Mouse (Mus musculus) hindlimb bud, embryonic 11.5 days (tissue): ENCODE measurements around the gene Mmp2.

ENCODE experiments used
- DNase-seq: peaks from one replicate; pipeline ENCODE4 v3.0.0-alpha.2; 2012; ENCODE audit warnings: low read depth, low spot score; ENCODE audit errors: extremely low spot score

Gene Mmp2

GRCm38 (mm10) chr8:92835901-92836300 lies 8.8 kb downstream of the Mmp2 start:
- no peak for DNase-seq

- DNase-seq: no peak
Measured at GRCm38 (mm10) chr8:92838616-92839015, 11.5 kb downstream of the Mmp2 start.

- no peak for DNase-seq
Measured at GRCm38 (mm10) chr8:92839161-92839560, 12.1 kb downstream of the Mmp2 start.

GRCm38 (mm10) chr8:92839876-92840275 lies 12.8 kb downstream of the Mmp2 start:
- no peak for DNase-seq

GRCm38 (mm10) chr8:92846684-92847083 lies 19.6 kb downstream of the Mmp2 start:
- DNase-seq: no peak

GRCm38 (mm10) chr8:92847299-92847698 lies 20.2 kb downstream of the Mmp2 start:
- no peak for DNase-seq

GRCm38 (mm10) chr8:92849261-92849660 lies 22.2 kb downstream of the Mmp2 start:
- no peak for DNase-seq

- DNase-seq: no peak
Measured at GRCm38 (mm10) chr8:92850239-92850638, 23.1 kb downstream of the Mmp2 start.

GRCm38 (mm10) chr8:92851381-92851780 lies 24.3 kb downstream of the Mmp2 start:
- DNase-seq: no peak

- DNase-seq: no peak
Measured at GRCm38 (mm10) chr8:92853188-92853983, 26.3 kb downstream of the Mmp2 start.

GRCm38 (mm10) chr8:92854673-92855072 lies 27.6 kb downstream of the Mmp2 start:
- no peak for DNase-seq

- DNase-seq: no peak
Measured at GRCm38 (mm10) chr8:92855171-92855894, 28.2 kb downstream of the Mmp2 start, which contains the start of gene Lpcat2. TSS of gene Lpcat2 (plus strand) at chr8:92855339.

- DNase-seq: no peak
Measured at GRCm38 (mm10) chr8:92856273-92856986, 29.3 kb downstream of the Mmp2 start.

- DNase-seq: no peak
Measured at GRCm38 (mm10) chr8:92858475-92859182, 31.5 kb downstream of the Mmp2 start.

- DNase-seq: no peak
Measured at GRCm38 (mm10) chr8:92861977-92862376, 34.9 kb downstream of the Mmp2 start.

GRCm38 (mm10) chr8:92870281-92870680 lies 43.2 kb downstream of the Mmp2 start:
- DNase-seq: peak; percentile 39

GRCm38 (mm10) chr8:92872063-92872759 lies 45.1 kb downstream of the Mmp2 start:
- no peak for DNase-seq

GRCm38 (mm10) chr8:92875795-92876194 lies 48.7 kb downstream of the Mmp2 start:
- DNase-seq: no peak

- no peak for DNase-seq
Measured at GRCm38 (mm10) chr8:92881247-92881646, 54.2 kb downstream of the Mmp2 start.

GRCm38 (mm10) chr8:92883771-92884170 lies 56.7 kb downstream of the Mmp2 start:
- no peak for DNase-seq
